Mouse (Mus musculus) large intestine, adult 2 months (tissue): ENCODE results near the gene Cisd1. TPM values are rescaled to one million over a fixed set of nuclear protein-coding genes. Genes with fewer than 3 reads are reported as not detected.

Experiments used
- DNase-seq: peaks from one replicate; pipeline ENCODE4 v3.0.0-alpha.2; 2012; ENCODE audit warnings: low read depth, low spot score
- WGBS: fragments of 180-500 bp; shearing (Covaris S2); methylation state at CpG from one replicate; pipeline ENCODE4 v1.1.7; 2018; 5-methylcytosine and 5-hydroxymethylcytosine counted together
- polyA plus RNA-seq: library from polyadenylated mRNA; depleted of rRNA; stranded (reverse); fragments of >200 nt; gene quantifications from 2 replicates; pipeline ENCODE4 v1.2.3, GENCODE M21; 2012

Cisd1 gene
- polyA plus RNA-seq, 1 experiment: 62.2 TPM

DNA sequence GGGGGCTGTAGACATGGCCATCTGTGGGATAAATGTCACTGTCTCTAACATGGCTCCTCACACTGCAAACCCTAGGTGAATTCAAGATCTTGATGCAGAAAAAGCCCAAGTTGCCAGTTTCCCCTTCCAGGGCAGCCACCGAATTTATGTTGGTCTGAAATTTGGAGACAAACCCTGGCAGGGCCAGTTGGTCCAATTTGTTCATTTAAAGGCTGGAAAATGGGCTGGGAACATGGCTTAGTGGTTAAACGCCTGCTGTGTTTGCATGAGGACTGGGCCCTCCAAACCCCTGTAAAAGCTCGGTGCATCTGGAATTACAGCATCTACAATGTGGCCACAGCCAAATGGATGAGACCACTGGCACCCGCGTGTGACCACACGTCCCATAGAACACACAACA is 15.5 kb downstream of the Cisd1 start:
- WGBS: 94% methylated on average over 6 of the region's 6 CpGs

DNA sequence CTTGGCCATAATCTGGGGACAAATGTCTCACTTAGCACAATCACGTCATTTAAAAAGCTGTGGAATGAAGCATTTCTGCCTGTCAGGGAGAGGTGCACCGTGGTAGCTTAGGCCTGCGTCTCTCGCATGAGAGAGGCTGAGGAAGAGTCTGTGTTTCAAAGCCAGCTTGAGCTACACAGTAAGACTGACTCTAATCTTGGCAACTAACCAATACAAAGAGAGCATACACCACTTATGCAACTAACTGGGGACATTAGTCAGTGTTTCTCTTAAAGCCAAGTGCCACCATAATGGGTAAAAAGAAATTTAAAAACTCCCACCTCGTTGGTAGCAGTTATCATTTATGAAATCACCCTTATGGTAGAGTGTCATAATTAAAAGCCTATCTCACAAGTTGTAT is 15.9 kb downstream of the Cisd1 start:
- 86% methylated on average over 5 of the region's 5 CpGs for WGBS
- DNase-seq: no peak

More for the DNA sequence above, 15.5 kb downstream of the Cisd1 start:
- no peak for DNase-seq

DNA sequence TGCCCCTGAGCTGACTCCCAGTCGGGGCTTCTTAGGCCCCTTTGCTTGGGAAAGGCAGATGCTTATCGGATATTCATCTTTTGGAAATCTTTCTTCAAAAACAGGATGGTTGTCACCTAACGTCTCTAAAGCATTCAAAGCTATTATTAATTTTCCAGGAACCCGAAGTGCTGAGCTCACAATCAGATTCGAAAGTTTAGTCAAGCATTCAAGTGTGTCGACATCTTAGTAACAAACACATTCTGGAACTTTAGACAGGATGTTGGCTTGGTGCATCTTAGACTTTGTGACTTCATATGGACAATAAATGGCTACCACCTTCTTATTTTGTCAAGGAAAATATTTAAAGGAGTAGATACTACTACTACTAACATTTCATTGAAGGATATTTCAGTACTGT is 16.4 kb downstream of the Cisd1 start:
- WGBS: 85% methylated on average over 6 of the region's 6 CpGs
- no peak for DNase-seq

GRCm38 (mm10) chr10:71327386-71327785 is 17.4 kb downstream of the Cisd1 start:
- WGBS: 90% methylated on average over 10 of the region's 10 CpGs
- DNase-seq: no peak

GRCm38 (mm10) chr10:71326789-71327188 is 18.0 kb downstream of the Cisd1 start:
- 9% methylated on average over 7 of the region's 7 CpGs for WGBS
- DNase-seq: no peak

DNA sequence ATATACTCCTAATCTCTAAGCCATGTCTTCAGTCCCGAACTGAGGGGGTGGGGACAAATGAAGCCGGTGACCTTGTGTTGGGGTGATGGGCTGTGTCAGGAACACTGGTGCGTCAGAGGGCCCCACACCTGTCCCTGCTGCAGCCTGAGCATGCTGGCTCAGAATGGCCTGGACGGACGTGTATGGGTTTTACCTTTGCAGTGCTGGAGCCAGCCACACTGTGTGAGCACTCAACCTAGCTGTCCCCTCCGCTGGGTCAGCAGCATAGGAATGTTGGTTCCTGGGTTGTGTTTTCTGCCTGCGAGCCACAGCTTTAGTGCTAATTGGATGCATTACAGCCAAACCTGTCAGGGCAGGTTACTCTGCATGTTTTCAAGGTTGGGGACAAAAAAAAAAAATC is 18.6 kb downstream of the Cisd1 start:
- 65% methylated on average over 7 of the region's 7 CpGs for WGBS
- DNase-seq: no peak

GRCm38 (mm10) chr10:71323669-71324068 is 21.1 kb downstream of the Cisd1 start:
- WGBS: 72% methylated on average over 8 of the region's 8 CpGs
- no peak for DNase-seq

GRCm38 (mm10) chr10:71316497-71316896 is 28.3 kb downstream of the Cisd1 start:
- DNase-seq: no peak
- 62% methylated on average over 7 of the region's 7 CpGs for WGBS

- 68% methylated on average over 11 of the region's 11 CpGs for WGBS
- no peak for DNase-seq
Observed at GRCm38 (mm10) chr10:71316056-71316455, 28.7 kb downstream of the Cisd1 start.

- WGBS: 45% methylated on average over 3 of the region's 3 CpGs
Observed at GRCm38 (mm10) chr10:71314596-71314995, 30.2 kb downstream of the Cisd1 start.

DNA sequence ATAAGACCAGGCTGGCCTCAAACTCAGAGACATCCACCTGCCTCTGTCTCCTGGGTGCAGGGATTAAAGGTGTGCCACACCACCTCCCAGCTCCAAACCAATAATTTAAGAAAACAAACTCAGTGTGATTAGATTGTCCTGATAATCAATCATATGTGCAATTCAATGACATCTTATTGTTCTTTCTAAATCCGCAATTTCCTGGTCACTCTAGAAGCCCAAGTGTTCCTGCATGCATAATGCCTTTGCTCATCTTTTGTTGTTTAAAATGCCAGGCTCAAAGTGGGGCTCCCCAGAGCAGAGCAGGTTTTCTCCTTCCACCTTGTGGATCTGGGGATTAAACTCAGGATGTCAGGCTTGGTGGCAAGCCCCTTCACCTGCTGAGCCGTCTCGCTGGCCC is 34.5 kb downstream of the Cisd1 start:
- no peak for DNase-seq
- WGBS: 48% methylated on average over 3 of the region's 3 CpGs

More at GRCm38 (mm10) chr10:71314596-71314995, 30.2 kb downstream of the Cisd1 start:
- no peak for DNase-seq

DNA sequence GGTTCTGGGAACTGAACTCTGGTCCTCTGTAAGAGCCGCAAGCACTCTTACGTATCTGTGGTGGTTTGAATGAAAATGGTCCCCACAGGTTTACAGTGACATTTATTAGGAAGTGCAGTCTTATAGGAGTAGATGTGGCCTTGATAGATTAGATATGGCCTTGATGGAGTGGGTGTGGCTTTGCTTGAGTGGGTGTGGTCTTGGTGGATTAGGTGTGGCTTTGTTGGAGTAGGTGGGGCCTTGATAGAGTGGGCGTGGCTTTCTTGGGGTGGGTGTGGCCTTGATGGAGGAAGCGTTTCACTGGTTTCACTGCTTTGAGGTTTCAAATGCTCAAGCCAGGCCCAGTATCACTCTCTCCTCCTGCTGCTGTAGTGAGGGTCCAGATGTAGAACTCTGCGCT is 36.6 kb downstream of the Cisd1 start:
- no peak for DNase-seq
- WGBS: 84% methylated on average over 5 of the region's 5 CpGs

- no peak for DNase-seq
- 64% methylated on average over 6 of the region's 6 CpGs for WGBS
Observed at GRCm38 (mm10) chr10:71306759-71307158, 38.0 kb downstream of the Cisd1 start.

- WGBS: 16% methylated on average over 6 of the region's 6 CpGs
- DNase-seq: no peak
Observed at GRCm38 (mm10) chr10:71306190-71306589, 38.6 kb downstream of the Cisd1 start.

GRCm38 (mm10) chr10:71302490-71302889 is 42.3 kb downstream of the Cisd1 start:
- DNase-seq: no peak

GRCm38 (mm10) chr10:71300161-71300560 is 44.6 kb downstream of the Cisd1 start:
- WGBS: 75% methylated on average over 16 of the region's 16 CpGs
- DNase-seq: no peak

More at GRCm38 (mm10) chr10:71302490-71302889, 42.3 kb downstream of the Cisd1 start:
- 24% methylated on average over 5 of the region's 5 CpGs for WGBS

DNA sequence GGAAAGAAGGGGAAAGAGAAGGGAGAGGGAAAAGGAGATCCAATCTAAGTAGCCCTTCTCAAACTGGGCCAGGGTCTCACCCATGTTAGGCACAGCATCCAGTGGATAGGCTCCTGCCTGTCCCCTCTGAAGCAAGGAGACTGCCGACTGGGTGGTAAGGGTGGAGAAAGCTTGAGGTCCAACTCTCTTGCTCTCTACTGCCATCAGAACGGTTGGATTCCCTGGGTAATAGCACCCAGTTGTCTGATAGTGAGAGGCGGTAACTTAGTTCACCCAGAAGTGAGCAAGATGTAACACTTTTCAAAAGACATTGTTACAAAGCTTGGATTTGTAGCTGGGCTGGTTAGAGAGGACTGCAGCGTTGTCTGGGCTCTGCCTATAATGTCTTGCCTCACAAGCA is 51.5 kb downstream of the Cisd1 start:
- DNase-seq: no peak
- 61% methylated on average over 4 of the region's 4 CpGs for WGBS

DNA sequence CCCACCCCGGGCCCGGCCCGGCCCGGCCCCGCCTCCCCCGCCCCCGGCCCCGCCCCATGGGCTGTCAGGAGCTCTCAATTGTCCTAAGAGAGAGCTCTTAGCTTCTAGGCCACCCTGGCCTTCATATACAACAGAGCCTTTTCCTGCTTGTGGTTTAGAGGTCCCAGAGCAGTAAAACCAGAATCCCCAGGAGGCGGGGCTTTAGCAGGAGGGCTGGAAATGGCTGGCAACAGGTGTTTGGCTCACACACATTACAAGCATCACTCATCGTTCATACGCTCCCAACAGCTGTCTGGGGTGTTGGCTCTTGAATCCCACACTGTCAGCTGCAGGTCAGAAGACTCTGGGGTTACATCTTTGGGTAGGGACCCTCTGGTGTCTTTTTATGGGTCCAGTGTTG is 52.5 kb downstream of the Cisd1 start:
- DNase-seq: no peak
- WGBS: 3% methylated on average over 11 of the region's 11 CpGs

GRCm38 (mm10) chr10:71291801-71292200 is 53.0 kb downstream of the Cisd1 start:
- no peak for DNase-seq
- 22% methylated on average over 4 of the region's 4 CpGs for WGBS

DNA sequence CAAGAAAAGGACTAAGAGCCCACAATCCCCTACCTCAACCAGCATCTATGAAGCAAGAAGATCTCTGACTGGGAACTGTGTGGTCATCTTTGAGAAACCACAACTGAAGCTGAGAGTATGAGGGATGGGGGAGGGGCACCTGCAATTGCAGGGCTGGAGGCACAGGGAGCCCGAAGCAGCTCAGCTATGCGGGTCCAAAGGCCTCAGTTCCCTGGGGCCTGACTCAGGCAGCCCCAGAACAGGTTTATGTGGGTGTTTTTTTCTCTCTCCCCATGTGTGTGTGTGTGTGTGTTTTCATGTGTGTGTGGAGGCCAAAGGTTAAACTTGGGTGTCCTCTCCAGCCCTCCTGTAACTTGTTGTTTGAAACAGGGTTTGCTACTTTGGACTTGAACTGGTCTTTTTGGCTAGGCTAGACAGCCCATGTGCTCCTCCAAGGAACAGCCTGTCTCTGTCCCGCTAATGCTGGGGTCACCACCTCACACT is 53.5 kb downstream of the Cisd1 start:
- no peak for DNase-seq
- 39% methylated on average over 3 of the region's 3 CpGs for WGBS

DNA sequence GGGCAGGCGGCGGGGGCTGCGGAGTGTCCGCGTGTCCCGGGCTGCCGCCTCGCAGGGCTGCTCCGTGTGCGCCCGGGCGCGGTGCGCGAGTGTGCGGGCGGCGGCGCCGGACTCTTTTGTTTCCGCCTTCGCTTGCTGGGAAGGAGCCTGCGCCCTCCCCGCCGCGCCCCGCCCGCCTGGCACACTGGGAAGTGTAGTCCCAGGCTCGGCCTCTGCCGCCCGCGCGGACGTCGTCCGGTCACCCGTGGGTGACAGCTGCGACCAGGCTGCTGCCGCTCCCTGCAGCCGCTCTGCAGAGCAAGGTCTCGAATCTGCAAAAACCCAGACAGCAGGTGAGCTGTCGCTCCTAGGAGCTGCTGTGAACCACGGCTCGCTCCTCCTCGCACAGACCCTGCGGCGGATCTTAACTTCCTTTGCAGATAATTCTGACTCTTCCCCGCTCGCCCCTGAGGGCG is 59.6 kb downstream of the Cisd1 start, which contains the start of gene Ube2d1:
Gene Ube2d1 (minus strand): TSS at position 137 of the 455 bp plus-strand sequence.
- peak; percentile 47 for DNase-seq

GRCm38 (mm10) chr10:71284511-71285125 is 60.1 kb downstream of the Cisd1 start:
- DNase-seq: no peak

More for the DNA sequence above, 59.6 kb downstream of the Cisd1 start, which contains the start of gene Ube2d1:
- under 1% methylated on average over 50 of the region's 50 CpGs for WGBS

More at GRCm38 (mm10) chr10:71284511-71285125, 60.1 kb downstream of the Cisd1 start:
- WGBS: under 1% methylated on average over 41 of the region's 41 CpGs
